Mouse (Mus musculus): Measurements from ENCODE around the gene Zscan21. TPM values are rescaled to one million over a fixed set of nuclear protein-coding genes. Genes with fewer than 3 reads are reported as not detected.

The Zscan21 gene
- polyA plus RNA-seq (2014; fragmentation: Nextera tagmentation; extraction: Ambion mirVana), result 113 and 122 TPM in 2 replicates

GRCm38 (mm10) chr5:138116255-138117198 lies at the start of gene Zscan21:
TSS of gene Zscan21 (plus strand) at chr5:138116903.
- ATAC-seq (ENCODE audit: low FRiP score) (peak; percentile 97), DNase-seq (ENCODE audit: low spot score, missing footprints) (peak; percentile 99)
- Histone ChIP-seq H3K4me3 (ENCODE audit: low read depth, low read length) (peak within 1 kb of the TSS; percentile 68), H3K4me2 (peak within 1 kb of the TSS; percentile 65), H3K4me1 (ENCODE audit: control insufficient read depth, insufficient read depth, low read length) (peaks cover 7% of the 10 kb centered on the region), H3K27ac (ENCODE audit: low read depth, low read length) (peak within 1 kb of the TSS; percentile 60), H3K9ac (ENCODE audit: low read length) (peak within 1 kb of the TSS; percentile 74), H3K36me3 (ENCODE audit: control insufficient read depth, insufficient read depth, low read length) (peaks cover 4% of the 10 kb centered on the region; the same call in 1 of the 2 replicates), H3K27me3 (ENCODE audit: control insufficient read depth, insufficient read depth, low read length) (no peaks in the 10 kb centered on the region), H3K9me3 (ENCODE audit: control insufficient read depth, low read length) (no peaks in the 10 kb centered on the region)
- WGBS, result 7% methylated on average over 38 of the region's 38 CpGs

- Histone ChIP-seq H3K4me2 (no peak overlapping the region), H3K4me1 (ENCODE audit: control insufficient read depth, insufficient read depth, low read length) (no peaks in the 10 kb centered on the region), H3K9ac (ENCODE audit: low read length) (no peak overlapping the region), H3K27ac (ENCODE audit: low read depth, low read length) (no peak overlapping the region), H3K9me3 (ENCODE audit: control insufficient read depth, low read length) (no peaks in the 10 kb centered on the region), H3K27me3 (ENCODE audit: control insufficient read depth, insufficient read depth, low read length) (no peaks in the 10 kb centered on the region), H3K4me3 (ENCODE audit: low read depth, low read length) (no peak overlapping the region), H3K36me3 (ENCODE audit: control insufficient read depth, insufficient read depth, low read length) (no peaks in the 10 kb centered on the region)
- 87% methylated on average over 4 of the region's 4 CpGs for WGBS
- DNase-seq (ENCODE audit: low spot score, missing footprints), result no peak
- no peak for ATAC-seq (ENCODE audit: low FRiP score)
Measured at GRCm38 (mm10) chr5:138073803-138074202, 42.9 kb upstream of the Zscan21 start.

GRCm38 (mm10) chr5:138075684-138076083 lies 41.0 kb upstream of the Zscan21 start:
- H3K9me3 ChIP-seq (ENCODE audit: control insufficient read depth, low read length), result no peaks in the 10 kb centered on the region
- H3K4me2 ChIP-seq, result no peak overlapping the region
- no peaks in the 10 kb centered on the region for H3K27me3 ChIP-seq (ENCODE audit: control insufficient read depth, insufficient read depth, low read length)
- no peaks in the 10 kb centered on the region for H3K4me1 ChIP-seq (ENCODE audit: control insufficient read depth, insufficient read depth, low read length)
- no peak overlapping the region for H3K4me3 ChIP-seq (ENCODE audit: low read depth, low read length)
- WGBS, result 66% methylated on average over 3 of the region's 3 CpGs
- DNase-seq (ENCODE audit: low spot score, missing footprints) (no peak), ATAC-seq (ENCODE audit: low FRiP score) (no peak)
- no peak overlapping the region for H3K27ac ChIP-seq (ENCODE audit: low read depth, low read length)
- H3K36me3 ChIP-seq (ENCODE audit: control insufficient read depth, insufficient read depth, low read length), result no peaks in the 10 kb centered on the region
- H3K9ac ChIP-seq (ENCODE audit: low read length), result no peak overlapping the region

- Histone ChIP-seq H3K9ac (ENCODE audit: low read length) (no peak overlapping the region), H3K27me3 (ENCODE audit: control insufficient read depth, insufficient read depth, low read length) (no peaks in the 10 kb centered on the region), H3K4me1 (ENCODE audit: control insufficient read depth, insufficient read depth, low read length) (no peaks in the 10 kb centered on the region), H3K36me3 (ENCODE audit: control insufficient read depth, insufficient read depth, low read length) (no peaks in the 10 kb centered on the region), H3K27ac (ENCODE audit: low read depth, low read length) (no peak overlapping the region), H3K4me2 (no peak overlapping the region), H3K9me3 (ENCODE audit: control insufficient read depth, low read length) (no peaks in the 10 kb centered on the region), H3K4me3 (ENCODE audit: low read depth, low read length) (no peak overlapping the region)
- 59% methylated on average over 2 of the region's 2 CpGs for WGBS
- ATAC-seq (ENCODE audit: low FRiP score) (no peak), DNase-seq (ENCODE audit: low spot score, missing footprints) (peak; percentile 28)
Measured at GRCm38 (mm10) chr5:138076148-138076547, 40.6 kb upstream of the Zscan21 start.

- no peaks in the 10 kb centered on the region for H3K36me3 ChIP-seq (ENCODE audit: control insufficient read depth, insufficient read depth, low read length)
- no peak overlapping the region for H3K9ac ChIP-seq (ENCODE audit: low read length)
- H3K4me1 ChIP-seq (ENCODE audit: control insufficient read depth, insufficient read depth, low read length), result no peaks in the 10 kb centered on the region
- H3K9me3 ChIP-seq (ENCODE audit: control insufficient read depth, low read length), result no peaks in the 10 kb centered on the region
- DNase-seq (ENCODE audit: low spot score, missing footprints) (peak; percentile 12), ATAC-seq (ENCODE audit: low FRiP score) (no peak)
- no peak overlapping the region for H3K4me3 ChIP-seq (ENCODE audit: low read depth, low read length)
- H3K4me2 ChIP-seq, result no peak overlapping the region
- WGBS, result 91% methylated on average over 5 of the region's 5 CpGs
- no peak overlapping the region for H3K27ac ChIP-seq (ENCODE audit: low read depth, low read length)
- H3K27me3 ChIP-seq (ENCODE audit: control insufficient read depth, insufficient read depth, low read length), result no peaks in the 10 kb centered on the region
Measured at GRCm38 (mm10) chr5:138080456-138080855, 36.2 kb upstream of the Zscan21 start.

GRCm38 (mm10) chr5:138081446-138081845 lies 35.3 kb upstream of the Zscan21 start:
- Histone ChIP-seq H3K4me2 (no peak overlapping the region), H3K27ac (ENCODE audit: low read depth, low read length) (no peak overlapping the region), H3K27me3 (ENCODE audit: control insufficient read depth, insufficient read depth, low read length) (no peaks in the 10 kb centered on the region), H3K9ac (ENCODE audit: low read length) (no peak overlapping the region), H3K4me1 (ENCODE audit: control insufficient read depth, insufficient read depth, low read length) (no peaks in the 10 kb centered on the region), H3K4me3 (ENCODE audit: low read depth, low read length) (no peak overlapping the region), H3K36me3 (ENCODE audit: control insufficient read depth, insufficient read depth, low read length) (no peaks in the 10 kb centered on the region), H3K9me3 (ENCODE audit: control insufficient read depth, low read length) (no peaks in the 10 kb centered on the region)
- no peak for ATAC-seq (ENCODE audit: low FRiP score)
- no peak for DNase-seq (ENCODE audit: low spot score, missing footprints)
- WGBS, result 86% methylated on average over 9 of the region's 9 CpGs

- Histone ChIP-seq H3K36me3 (ENCODE audit: control insufficient read depth, insufficient read depth, low read length) (no peaks in the 10 kb centered on the region), H3K27ac (ENCODE audit: low read depth, low read length) (no peak overlapping the region), H3K27me3 (ENCODE audit: control insufficient read depth, insufficient read depth, low read length) (no peaks in the 10 kb centered on the region), H3K9me3 (ENCODE audit: control insufficient read depth, low read length) (no peaks in the 10 kb centered on the region), H3K4me1 (ENCODE audit: control insufficient read depth, insufficient read depth, low read length) (no peaks in the 10 kb centered on the region), H3K4me2 (no peak overlapping the region), H3K4me3 (ENCODE audit: low read depth, low read length) (no peak overlapping the region), H3K9ac (ENCODE audit: low read length) (no peak overlapping the region)
- DNase-seq (ENCODE audit: low spot score, missing footprints) (peak; percentile 51), ATAC-seq (ENCODE audit: low FRiP score) (no peak)
- 67% methylated on average over 2 of the region's 2 CpGs for WGBS
Measured at GRCm38 (mm10) chr5:138083318-138083900, 33.3 kb upstream of the Zscan21 start.

GRCm38 (mm10) chr5:138083936-138084335 lies 32.8 kb upstream of the Zscan21 start:
- WGBS, result 94% methylated on average over 2 of the region's 2 CpGs
- no peak overlapping the region for H3K4me3 ChIP-seq (ENCODE audit: low read depth, low read length)
- ATAC-seq (ENCODE audit: low FRiP score), result no peak

GRCm38 (mm10) chr5:138084507-138084906 lies 32.2 kb upstream of the Zscan21 start:
- Histone ChIP-seq H3K4me2 (peak overlapping the region; percentile 38; the same call in 1 of the 2 replicates), H3K9me3 (ENCODE audit: control insufficient read depth, low read length) (no peaks in the 10 kb centered on the region), H3K4me3 (ENCODE audit: low read depth, low read length) (peak overlapping the region; percentile 96; the same call in 1 of the 2 replicates), H3K36me3 (ENCODE audit: control insufficient read depth, insufficient read depth, low read length) (no peaks in the 10 kb centered on the region), H3K27me3 (ENCODE audit: control insufficient read depth, insufficient read depth, low read length) (no peaks in the 10 kb centered on the region), H3K4me1 (ENCODE audit: control insufficient read depth, insufficient read depth, low read length) (no peaks in the 10 kb centered on the region), H3K9ac (ENCODE audit: low read length) (peak overlapping the region; percentile 38; the same call in 1 of the 2 replicates), H3K27ac (ENCODE audit: low read depth, low read length) (no peak overlapping the region)
- whole genome bisulfite sequencing, result 84% methylated on average over 2 of the region's 2 CpGs
- ATAC-seq (ENCODE audit: low FRiP score) (peak; percentile 49), DNase-seq (ENCODE audit: low spot score, missing footprints) (no peak)

More at GRCm38 (mm10) chr5:138083936-138084335, 32.8 kb upstream of the Zscan21 start:
- Histone ChIP-seq H3K4me2 (no peak overlapping the region), H3K4me1 (ENCODE audit: control insufficient read depth, insufficient read depth, low read length) (no peaks in the 10 kb centered on the region), H3K9me3 (ENCODE audit: control insufficient read depth, low read length) (no peaks in the 10 kb centered on the region), H3K9ac (ENCODE audit: low read length) (no peak overlapping the region), H3K27me3 (ENCODE audit: control insufficient read depth, insufficient read depth, low read length) (no peaks in the 10 kb centered on the region), H3K27ac (ENCODE audit: low read depth, low read length) (no peak overlapping the region), H3K36me3 (ENCODE audit: control insufficient read depth, insufficient read depth, low read length) (no peaks in the 10 kb centered on the region)
- DNase-seq (ENCODE audit: low spot score, missing footprints), result peak; percentile 21
